Mouse (Mus musculus) ovary, postnatal 14 days (tissue): ENCODE results near the gene Gm26566.
A peak's percentile ranks its signal among the peaks of the same experiment; 100 is the strongest.

ENCODE experiments used
- DNase-seq: peaks from one replicate; pipeline ENCODE4 v3.0.0; 2022; ENCODE audit warnings: low spot score

Gm26566 gene

DNA sequence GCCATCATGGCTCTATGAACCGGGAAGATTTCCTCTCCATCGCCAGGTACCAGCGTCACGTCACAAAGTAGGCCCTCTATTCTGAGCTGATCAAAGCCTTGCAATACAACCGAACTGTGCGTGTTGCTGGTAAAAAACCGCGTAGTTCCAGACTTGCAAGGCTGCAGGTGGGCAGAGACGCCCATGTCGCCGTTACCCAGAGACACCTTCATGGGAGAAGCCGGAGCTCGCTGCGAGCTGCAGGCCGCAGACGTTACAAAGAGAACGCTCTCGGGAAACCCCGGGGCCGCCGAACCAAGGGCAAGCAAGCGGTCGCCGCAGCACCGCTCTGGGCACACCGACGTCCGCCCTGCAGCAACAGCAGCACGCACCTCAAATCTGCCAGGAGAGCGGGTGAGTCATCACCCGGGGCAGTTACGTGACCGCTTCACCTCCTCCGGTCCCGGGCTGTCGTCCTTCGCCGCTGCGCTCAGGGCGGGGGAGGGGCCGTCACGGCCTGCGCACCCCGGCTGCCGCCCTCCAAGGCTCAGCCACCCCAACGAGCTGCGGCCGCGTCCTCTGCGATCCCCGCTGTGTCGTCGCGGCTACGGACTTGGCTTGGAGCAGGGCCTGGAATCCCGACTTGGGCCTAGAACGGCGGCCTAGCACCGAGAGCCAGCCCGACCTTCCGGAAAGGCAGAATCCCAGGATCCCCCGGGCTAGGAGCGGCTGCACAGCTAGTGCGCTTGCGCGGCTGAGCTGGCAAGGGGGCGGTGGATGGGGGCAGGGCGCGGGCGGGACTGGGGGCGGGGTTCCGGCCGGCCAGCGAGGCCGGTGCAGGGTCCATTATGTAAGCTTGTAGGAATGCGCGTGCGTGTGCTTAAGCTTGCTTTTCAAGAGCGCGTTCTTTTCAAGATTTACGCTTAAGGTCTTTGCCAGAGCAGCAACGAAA lies at the start of gene Gm26566, which contains the start of gene Klhl9:
Gm26566 (plus strand) TSS at position 15 of the 931 bp plus-strand sequence.
Klhl9 (minus strand) TSS at position 675 of the 931 bp plus-strand sequence.
- DNase-seq = peak; percentile 83

DNA sequence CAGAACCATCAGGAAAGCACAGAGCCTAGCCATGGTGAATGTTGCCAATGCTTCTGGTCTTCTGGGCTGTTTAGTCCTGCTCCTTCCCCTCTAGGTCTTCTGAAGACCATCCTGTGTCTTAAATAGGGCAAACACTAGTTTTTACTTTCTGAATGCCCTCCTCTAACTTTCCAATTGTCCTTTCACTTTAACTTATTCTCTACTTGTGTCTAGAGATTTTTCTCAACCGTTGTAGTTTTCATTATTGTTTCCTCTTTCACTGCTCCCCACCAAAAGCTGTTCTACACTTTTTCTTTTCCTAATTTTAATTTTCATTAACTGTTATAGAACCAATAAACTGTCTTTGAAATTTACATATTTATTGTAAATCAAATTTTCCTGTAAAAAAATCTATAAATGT lies 44.8 kb upstream of the Gm26566 start, which contains the start of gene Ifna16:
Ifna16 (minus strand) TSS at position 101 of the 400 bp plus-strand sequence.
- DNase-seq = no peak

GRCm38 (mm10) chr4:88680362-88680761 lies 41.2 kb upstream of the Gm26566 start:
- DNase-seq = no peak

- no peak for DNase-seq
These were observed 40.3 kb upstream of the Gm26566 start for GRCm38 (mm10) chr4:88681353-88681752.

GRCm38 (mm10) chr4:88683812-88684211 lies 37.8 kb upstream of the Gm26566 start, which contains the start of gene Ifna2:
Gene Ifna2 (minus strand): TSS chr4:88683912.
- DNase-seq = no peak

- DNase-seq = no peak
These were observed 30.3 kb upstream of the Gm26566 start, which contains the start of gene Ifnab for GRCm38 (mm10) chr4:88691259-88691658. Gene Ifnab (minus strand): TSS chr4:88691359.

DNA sequence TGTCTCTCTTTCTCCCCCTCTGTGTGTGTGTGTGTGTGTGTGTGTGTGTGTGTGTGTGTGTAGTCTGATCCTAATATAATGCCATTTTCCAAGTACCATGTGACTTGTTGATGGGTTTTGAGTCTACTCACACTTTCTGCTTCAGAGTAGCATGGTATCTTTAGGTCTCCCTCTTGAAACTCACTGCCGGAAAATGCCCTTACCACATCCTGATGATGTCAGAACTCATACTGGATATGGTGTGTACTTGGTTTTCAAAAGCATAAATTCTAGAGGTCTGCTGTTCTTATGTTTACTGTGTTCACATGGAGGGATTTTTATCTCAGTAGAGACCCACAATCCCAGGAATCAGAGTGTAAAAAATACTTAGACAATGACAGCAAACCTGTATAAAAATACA lies 29.1 kb upstream of the Gm26566 start:
- no peak for DNase-seq

GRCm38 (mm10) chr4:88693392-88693791 lies 28.2 kb upstream of the Gm26566 start:
- no peak for DNase-seq

DNA sequence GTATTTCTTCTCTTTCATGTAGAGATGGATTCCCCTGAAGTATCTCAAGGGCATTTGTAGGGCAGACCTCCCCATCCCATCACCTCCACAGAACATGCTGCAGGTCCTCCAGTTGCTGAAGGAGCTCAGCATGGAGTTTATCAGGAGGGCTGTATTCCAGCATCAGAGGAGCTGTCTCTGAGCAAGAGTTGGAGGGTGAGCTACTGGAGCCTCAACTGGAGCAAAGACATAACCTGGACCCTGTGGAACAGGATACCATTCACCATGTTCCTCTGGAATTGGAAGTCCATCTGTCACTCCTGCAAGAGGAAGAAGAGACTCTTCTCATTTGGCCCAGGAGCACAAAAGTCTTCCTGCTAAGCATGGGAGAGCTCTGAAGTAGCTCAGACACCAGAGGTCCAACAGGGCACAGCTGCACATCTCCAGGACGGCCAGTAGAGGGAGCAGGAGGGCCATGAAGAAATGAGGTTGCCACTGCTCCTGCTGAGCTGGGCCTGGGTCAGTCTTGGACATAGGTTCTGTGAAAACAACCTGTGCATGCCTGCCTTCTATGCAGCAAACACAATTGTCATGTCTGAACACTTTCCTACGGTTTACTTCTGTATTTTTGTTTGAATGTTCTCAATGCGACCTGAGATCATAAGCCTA lies 25.2 kb upstream of the Gm26566 start:
- DNase-seq = peak; percentile 82

GRCm38 (mm10) chr4:88697108-88697507 lies 24.5 kb upstream of the Gm26566 start:
- DNase-seq = no peak

DNA sequence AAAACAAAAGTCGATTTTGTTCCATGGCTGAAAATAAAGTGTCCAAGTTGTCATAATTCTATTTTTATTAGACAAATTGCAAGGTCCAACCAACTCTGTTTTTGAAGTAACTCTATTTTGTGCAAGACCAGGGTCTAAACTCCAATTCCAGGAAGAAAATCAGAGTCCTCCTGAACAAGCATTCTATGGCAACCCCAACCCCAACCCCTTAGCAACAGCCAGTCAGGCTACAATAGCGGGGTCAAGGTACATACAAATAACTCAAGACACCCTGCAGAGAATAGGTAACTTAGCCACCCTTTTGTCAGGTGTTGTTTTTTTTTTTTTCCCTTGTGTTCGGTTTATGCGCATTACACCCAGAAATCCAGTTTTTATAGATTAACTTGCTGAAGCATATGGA lies 23.9 kb upstream of the Gm26566 start:
- DNase-seq = no peak

- DNase-seq = no peak
These were observed 22.8 kb upstream of the Gm26566 start for GRCm38 (mm10) chr4:88698781-88699180.

- no peak for DNase-seq
These were observed 22.3 kb upstream of the Gm26566 start for GRCm38 (mm10) chr4:88699301-88699700.

DNA sequence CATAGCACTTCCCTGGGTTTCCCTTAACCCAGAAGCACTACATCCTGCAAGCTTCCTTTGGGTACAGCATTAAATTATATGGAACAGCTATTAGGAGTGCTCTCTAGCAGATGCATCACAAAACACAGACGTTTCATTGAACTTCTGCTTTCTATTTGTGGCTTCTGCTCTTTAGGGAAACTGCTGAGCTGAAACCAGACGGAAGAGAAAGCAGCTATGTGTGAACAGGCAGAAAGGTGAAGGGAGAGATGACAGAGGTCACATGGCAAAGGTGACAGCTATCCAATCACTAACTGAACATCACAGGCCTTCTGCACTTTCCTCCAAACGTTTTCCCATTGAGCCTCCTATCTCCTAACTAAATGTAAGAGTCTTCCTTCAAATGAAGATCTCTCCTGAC lies 15.7 kb upstream of the Gm26566 start:
- DNase-seq = no peak

- no peak for DNase-seq
These were observed 14.3 kb upstream of the Gm26566 start for GRCm38 (mm10) chr4:88707128-88707826.

GRCm38 (mm10) chr4:88714281-88714680 lies 7.3 kb upstream of the Gm26566 start:
- no peak for DNase-seq

DNA sequence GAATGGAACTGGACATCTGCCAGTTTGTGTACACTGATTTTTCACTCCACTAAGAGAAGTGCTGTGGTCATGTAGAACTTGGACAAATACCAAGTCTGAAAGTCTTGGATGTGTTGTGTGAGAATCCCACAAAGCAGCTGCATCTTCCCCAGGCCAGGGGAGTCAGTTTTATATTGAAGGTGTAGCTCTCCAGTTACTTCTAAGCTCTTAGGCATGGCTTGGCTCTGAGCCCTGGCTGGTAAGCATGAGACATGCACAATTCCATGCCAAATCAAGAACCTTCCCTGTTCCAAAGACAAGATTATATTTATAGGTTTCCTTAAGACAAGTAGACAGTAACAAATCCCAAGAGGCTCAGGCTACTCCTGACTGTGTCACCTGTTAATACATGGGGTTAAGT lies 6.5 kb upstream of the Gm26566 start:
- DNase-seq = no peak

GRCm38 (mm10) chr4:88718715-88719114 lies 2.9 kb upstream of the Gm26566 start:
- no peak for DNase-seq

- DNase-seq = no peak
These were observed 2.0 kb downstream of the Gm26566 start for GRCm38 (mm10) chr4:88723497-88724090.

- DNase-seq = no peak
These were observed 5.1 kb downstream of the Gm26566 start for GRCm38 (mm10) chr4:88726727-88727126.

GRCm38 (mm10) chr4:88727324-88727723 lies 5.7 kb downstream of the Gm26566 start:
- DNase-seq = no peak

GRCm38 (mm10) chr4:88738480-88738879 lies 16.9 kb downstream of the Gm26566 start:
- peak; percentile 66 for DNase-seq
